Mouse (Mus musculus): ENCODE data around the gene Clstn1.

The Clstn1 gene

DNA sequence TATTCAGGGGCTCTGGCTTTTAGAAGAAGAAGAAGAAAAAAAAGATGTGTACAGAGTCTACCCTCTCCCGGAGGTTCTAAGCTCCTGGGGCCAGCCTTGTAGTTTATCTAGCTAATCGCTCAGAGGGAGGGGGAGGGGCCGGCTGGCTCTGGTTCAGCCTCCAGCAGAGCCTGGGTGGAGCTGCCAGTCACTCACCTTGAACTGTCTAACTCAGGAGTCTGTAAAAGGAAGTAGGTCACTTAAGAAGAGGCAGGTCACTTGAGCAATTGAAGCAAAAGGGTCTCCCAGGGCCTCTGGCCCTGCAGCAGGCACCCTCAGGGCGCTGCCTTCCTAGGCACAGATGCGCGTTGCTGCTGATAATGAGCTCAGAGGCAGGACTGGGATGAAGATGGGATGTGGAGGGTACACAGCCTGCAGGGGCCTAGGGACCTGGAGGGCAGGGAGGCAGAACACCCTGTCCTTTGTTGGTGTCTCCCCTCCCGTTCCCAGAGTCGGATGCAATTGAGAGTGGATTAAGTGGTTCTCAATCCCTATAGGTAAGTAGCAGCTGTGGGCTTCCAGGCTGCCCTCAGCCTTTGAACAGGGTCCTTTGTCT lies 18.7 kb upstream of the Clstn1 start:
- DNase-seq (ENCODE audit: low read depth, low spot score), result no peak

DNA sequence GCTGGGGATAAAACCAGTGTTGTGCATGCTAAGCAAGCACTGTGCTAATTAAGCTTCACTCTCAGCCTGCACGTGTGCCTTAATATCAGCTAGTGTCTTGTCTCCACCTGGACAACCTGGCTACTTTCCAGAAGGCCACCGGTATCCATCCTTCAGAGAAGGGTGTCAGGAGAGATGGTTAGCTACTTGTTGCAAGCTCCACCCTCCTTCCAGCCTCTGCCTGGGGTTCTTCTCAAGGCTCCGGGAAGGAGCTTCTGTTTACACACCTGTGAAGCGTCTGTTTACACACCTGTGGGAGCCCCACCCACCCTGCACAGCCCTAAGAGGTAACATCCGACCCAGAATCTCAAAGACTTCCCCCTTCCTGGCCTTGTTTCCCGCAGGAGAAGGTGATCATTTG lies 17.6 kb upstream of the Clstn1 start:
- no peak for DNase-seq (ENCODE audit: low read depth, low spot score)

DNA sequence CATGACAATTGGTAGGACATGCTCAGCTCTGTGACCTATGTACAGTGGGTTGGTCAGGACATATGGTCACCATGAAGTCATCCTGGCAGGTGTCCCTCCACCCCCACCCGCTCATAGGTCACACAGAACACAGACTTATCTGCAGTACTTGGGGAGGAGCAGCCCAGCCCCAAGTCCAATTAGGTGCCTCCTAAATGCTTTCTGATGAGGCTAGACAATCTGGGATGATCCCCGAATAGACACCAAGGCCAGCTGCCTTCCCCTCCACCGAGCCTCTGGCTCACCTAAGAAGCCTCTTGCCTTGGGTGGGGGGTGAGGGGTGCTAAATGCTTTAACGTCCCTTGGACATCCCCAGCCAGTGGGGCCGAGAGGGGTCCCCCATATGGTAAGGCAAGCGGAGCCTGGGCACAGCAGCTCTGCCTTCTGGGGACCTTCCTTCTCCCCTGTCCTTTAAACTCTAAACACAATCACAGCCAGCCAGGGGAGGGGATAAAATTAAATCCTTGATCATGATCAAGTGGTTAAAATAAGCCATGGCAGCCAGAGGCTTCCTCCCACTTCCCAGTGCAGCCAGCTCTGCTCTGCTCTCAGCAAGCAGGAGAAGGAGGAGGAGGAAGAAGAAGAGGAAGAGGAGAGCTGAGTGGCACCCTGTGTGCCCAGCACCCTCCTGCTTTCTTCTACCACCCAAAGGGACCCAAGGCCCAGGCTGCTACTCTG lies 16.3 kb upstream of the Clstn1 start:
- no peak for DNase-seq (ENCODE audit: low read depth, low spot score)

DNA sequence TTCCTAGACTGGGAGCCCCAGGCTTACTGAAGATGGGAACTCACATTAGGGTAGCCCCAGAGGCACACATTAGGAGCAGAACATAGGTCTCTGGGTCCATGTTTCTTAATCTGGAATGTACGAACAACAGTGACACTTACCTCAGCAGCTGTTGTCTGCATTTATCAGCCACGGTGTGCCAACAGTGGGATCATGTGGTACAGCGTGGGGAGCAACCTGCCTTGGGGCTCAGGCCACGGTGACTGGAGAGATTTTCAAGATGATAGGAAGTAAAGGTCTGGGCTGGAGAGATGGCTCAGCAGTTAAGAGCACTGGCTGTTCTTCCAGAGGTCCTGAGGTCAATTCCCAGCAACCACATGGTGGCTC lies 15.8 kb upstream of the Clstn1 start:
- no peak for DNase-seq (ENCODE audit: low read depth, low spot score)

DNA sequence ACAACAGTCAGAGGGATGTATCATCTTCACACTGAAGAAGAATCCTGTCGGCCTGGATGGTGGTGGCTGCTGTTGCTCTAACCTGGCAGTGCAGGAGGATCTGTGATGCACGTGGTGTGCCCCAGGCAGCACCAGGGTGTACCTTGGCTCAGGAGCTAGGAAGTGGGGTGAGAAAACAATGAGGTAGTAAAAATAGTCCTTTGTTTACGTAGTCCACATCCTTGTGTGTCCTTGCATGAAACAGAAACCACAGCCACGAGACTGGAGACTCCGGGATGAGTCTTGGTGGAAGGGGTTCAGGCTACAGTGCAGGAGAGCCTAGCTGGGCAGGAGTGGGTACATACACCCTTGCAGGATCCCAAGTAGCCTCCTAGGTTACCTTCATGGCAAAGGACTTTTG lies 15.1 kb upstream of the Clstn1 start:
- no peak for DNase-seq (ENCODE audit: low read depth, low spot score)

DNA sequence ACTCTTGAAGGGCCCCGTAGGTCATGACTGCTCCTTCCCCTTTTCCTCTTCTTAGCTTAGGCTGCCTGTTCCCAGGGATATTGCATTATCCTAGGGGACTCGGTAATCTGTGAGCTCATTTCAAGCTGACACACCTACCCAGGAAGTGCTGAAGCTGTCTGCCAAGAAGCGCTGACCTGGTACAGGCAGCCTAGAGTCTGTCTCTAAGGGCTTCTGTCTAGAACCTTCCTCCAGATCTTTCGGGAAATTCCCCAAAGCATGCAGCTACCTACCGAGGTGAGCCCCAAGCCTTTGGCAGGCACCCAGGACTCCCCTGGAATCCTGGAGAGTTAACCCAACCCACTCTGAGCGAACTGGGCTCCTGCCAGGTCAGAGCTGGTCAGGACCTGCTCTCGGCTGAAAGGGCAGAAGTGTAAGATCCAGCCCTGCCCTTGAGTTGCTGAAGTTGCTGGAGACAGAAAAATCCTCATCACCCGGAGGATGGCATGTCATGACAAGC lies 14.6 kb upstream of the Clstn1 start:
- DNase-seq (ENCODE audit: low read depth, low spot score), result no peak

DNA sequence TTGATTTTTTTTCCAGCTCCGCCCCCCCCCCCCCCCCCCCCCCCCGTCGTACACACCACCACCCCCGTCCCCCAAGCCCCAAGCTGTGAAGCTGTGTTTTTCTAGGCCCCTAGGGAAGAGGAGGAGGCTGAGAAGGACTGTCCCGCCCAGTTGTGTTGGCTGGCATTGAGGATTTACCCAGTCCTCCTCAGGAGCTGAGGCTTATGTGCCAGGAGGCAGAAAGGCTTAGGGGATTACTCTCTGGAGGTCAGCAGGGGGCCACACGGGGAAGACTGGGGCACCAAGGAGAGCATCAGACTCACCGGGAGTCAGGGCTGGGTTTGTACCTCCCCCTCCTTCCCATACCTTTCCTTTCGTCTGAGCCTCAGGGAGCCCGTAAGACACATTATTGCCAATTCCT lies 13.8 kb upstream of the Clstn1 start:
- no peak for DNase-seq (ENCODE audit: low read depth, low spot score)

DNA sequence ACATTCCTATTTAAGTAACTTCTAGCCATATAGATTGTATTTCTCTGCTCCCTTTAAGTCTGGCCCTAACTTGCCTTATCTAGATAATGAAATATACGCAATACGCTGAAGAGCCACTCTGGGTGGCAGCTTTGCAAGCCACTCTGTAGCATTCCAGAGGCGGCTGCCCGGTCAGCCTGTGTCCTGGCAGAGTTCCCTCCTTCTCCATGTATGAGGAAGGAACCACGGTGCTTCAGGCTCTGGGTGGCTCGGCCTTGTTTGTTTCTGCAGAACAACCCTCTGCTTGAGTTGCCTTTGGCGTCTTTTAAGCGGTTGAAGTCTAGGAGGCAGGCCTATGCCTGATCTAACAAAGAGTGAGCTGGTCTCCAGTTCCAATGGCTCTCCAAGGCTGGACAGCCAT lies 13.4 kb upstream of the Clstn1 start:
- no peak for DNase-seq (ENCODE audit: low read depth, low spot score)

DNA sequence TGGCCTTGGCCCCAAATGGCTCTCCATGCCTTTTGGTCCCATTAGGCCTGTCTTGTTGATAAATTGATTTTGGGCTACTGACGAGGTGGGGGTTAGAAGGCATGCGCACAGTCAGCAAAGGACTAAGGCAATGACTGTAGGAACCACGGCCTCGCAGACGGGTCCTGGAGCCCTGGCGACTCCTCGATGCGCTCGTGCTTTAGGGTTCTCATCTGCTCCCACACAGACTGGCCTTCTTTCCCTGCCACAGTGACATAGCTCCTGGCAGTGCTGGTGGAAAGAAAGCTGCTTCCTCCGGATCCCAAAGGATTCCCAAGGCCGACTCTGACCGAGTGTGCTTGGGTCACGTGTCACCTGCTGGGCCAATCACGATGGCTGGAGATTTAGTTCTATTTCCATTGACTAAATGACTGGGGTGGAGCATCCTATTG lies 11.9 kb upstream of the Clstn1 start:
- no peak for DNase-seq (ENCODE audit: low read depth, low spot score)

DNA sequence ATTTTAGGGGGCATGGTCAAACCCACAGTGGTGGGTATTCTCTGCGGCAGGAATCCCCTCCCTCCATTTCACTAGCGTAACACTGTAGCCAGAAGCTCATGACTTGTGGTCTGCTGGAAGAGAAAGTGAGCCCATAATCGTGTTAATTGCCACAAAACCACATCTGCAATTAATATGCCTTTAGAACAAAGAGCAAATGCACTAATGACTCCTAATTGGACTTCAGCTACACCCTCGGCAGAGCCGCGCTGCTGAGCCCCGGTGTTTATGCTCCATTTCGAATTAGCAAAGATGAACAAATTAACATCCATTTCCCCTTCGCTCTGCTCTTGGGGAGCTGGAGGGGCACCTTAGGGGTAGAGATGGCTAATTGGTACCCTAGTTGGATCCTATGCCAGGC lies 10.2 kb upstream of the Clstn1 start:
- no peak for DNase-seq (ENCODE audit: low read depth, low spot score)

DNA sequence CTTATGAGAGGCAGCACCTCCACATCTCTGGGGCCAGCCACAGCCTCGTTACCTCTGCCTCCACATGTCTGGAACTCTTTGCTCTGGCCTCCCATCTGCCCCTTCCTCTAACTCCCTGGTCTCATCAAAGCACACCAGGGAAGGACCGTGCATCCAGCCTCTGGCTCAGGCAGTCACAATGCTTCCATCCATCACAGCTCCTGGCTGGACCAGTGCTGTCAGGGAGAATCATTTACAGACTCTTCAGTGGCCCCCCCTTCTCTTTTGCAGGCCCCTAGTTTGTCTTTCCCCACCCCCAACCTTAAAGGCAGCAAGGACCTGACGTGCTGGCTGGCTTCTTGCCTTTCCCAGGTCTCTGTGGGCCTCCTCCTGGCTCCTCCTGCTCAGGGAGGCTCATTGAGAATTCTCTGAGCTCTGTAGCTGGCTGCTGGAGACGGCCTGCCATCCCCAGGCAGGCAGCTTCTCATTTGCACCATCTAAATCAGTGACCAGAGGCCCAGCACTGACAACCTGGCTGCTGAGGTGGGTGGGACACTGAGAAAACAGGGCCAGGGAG lies 9.2 kb upstream of the Clstn1 start:
- no peak for DNase-seq (ENCODE audit: low read depth, low spot score)

DNA sequence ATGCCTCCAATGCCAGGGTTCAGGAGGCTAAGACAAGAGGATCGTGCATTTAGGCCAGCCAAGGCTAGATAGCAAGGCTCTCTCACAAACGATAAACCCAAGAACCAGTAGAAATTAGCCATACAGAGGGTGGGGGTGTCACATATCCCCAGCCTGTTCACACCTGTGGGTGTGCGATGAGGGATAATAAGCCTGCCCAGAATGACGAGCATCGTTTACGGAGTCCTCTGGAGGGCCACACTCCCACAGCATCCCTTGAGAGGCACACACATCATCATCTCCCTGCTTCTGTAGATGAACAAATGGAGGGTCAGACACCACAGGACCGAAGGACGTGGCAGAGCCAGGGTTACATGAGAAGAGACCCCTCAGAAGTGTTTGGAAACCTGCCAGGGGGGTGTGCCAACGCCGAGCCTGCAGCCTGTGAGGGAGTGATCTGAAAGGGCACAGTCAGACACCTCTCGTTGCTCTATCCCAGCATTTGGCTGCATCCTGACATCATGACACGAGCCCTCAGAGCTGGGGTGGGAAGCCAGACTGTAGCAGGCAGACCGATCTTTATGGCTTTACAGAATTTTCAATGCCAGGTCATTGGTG lies 8.1 kb upstream of the Clstn1 start:
- no peak for DNase-seq (ENCODE audit: low read depth, low spot score)

DNA sequence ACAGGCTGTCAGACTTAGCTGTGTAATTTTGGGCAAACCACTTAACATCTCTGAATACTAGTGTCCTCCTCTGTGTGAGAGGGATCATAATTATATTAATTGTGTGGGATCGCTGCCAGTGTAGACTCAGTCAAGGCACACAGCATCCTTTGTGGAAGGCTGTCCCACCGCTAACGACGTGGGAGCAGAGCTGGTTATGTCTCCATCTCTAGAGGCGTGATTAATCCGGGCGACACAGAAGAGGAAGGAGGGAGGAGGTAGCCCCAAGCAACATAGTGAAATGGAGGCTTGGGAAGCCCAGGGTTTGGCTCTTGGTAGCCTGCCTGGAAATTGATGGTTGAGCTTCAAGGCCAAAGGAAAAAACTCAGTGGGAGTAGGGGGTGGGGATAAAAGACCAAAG lies 7.4 kb upstream of the Clstn1 start:
- DNase-seq (ENCODE audit: low read depth, low spot score), result no peak

DNA sequence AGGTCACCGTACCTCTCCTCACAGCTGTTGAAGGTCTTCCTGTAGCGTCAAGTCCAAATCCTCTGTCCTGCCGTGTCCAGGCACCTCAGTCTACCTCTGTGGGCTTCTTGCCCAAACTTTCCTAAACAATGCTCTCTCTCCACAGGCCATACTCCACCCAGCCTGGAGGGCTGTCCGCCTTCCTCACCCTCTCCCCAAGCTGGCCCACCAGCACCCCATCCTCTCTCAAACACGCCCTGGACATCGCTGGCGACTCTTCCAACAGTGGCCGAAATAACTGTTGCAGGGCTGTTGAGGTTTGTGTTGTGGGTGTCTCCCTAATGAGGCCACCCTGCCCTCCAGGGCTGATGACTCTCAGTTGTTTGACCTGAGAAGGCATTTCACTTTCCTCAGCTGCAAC lies 1.0 kb upstream of the Clstn1 start:
- DNase-seq (ENCODE audit: low read depth, low spot score), result no peak

DNA sequence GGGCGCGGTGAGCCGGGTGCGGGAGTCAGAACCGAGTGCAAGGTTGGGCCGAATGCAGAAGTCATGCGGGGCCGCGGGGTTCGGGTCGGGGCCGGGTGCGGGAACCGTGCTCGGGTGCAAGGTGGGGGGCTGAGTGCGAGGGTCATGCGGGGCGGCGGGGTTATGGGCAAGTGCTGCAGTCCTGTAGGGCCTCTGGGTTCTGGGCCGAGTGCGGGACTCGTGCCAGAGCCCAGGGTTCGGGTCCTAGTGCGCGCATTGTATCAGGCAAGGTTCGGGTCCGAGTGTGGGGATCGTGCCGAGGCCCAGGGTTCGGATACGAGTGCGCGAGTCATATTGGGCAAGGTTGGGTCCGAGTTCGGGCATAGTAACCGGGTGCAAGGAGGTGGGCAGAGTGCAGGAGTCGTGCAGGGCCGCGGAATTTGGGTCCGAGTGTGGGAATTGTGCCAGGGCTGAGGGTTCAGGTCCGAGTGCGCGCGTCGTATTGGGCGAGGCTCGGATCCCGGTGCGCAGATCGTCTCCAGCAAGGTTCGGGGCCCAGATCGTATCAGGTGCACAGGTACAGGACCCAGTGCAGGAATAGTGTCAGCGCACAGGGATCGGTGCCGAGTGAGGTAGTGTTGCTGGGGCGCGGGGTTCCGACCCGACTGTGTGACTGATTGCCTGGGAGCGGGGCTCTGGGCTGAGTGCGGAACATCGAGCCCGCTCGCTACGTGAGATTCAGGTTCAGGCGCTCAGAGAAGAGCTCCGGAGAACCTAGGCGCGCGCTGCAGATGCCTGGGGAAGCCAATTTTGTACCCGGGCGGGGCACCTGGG lies 721 bp downstream of the Clstn1 start:
- no peak for DNase-seq (ENCODE audit: low read depth, low spot score)

DNA sequence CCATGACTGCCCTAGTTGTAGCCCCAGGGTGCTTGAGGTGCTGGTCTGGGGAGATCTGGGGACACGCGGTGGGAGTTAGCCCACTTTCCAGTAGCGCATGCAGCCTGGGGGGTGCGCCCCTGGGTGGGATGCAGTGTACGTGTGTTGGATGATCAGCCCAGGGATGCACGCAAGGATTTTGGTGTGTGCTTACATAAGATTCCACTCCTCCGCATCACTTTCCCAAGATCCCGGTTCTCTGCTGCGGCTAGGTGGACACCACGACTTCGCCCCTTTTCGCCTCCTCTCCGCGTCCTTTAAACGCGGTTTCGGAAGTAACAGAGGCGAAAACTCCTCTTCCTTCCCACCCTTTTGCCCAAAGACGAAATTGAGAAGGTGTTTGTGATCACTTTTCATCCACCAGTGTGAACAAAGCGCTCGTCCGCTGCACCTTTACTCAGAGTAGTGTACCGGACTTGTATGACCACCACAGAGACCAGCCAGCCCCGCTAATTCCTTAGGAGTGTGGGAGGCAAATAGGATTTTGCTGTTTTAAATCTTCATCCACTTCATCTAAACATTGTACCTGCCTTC lies 1.4 kb downstream of the Clstn1 start:
- DNase-seq (ENCODE audit: low read depth, low spot score), result no peak

DNA sequence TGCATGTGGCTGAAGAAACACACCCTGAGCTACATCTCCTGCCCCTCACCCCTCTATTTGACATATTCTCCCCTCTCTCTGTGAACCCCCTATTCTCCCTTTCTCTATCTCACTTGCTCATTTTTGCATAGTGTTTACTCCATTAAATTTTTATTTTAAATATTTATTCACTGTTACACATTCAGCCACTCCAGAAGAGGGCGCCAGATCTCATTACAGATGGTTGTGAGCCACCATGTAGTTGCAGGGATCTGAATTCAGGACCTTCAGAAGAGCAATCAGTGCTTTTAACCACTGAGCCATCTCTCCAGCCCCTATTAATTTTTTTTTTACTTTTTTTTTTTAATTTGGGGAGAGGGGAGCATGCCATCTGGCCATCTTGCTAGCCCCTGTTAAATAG lies 3.9 kb downstream of the Clstn1 start:
- no peak for DNase-seq (ENCODE audit: low read depth, low spot score)

DNA sequence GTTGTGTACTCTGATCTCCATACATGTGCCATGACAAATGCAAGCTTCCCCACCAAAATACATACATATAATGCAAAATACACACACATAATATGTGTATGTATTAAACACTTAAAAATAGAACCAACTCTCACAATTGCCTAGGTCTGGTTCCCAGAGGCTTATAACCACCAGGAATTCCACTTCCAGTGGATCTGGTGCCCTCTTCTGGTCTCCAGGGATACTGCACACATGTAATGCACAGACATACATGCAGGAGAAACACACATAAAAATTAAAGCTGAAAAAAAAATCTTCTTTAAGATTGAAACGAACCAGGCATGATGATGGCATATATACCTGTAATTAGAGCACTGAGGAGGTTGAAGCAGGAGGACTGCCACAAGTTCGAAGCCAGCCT lies 5.2 kb downstream of the Clstn1 start:
- DNase-seq (ENCODE audit: low read depth, low spot score), result no peak

DNA sequence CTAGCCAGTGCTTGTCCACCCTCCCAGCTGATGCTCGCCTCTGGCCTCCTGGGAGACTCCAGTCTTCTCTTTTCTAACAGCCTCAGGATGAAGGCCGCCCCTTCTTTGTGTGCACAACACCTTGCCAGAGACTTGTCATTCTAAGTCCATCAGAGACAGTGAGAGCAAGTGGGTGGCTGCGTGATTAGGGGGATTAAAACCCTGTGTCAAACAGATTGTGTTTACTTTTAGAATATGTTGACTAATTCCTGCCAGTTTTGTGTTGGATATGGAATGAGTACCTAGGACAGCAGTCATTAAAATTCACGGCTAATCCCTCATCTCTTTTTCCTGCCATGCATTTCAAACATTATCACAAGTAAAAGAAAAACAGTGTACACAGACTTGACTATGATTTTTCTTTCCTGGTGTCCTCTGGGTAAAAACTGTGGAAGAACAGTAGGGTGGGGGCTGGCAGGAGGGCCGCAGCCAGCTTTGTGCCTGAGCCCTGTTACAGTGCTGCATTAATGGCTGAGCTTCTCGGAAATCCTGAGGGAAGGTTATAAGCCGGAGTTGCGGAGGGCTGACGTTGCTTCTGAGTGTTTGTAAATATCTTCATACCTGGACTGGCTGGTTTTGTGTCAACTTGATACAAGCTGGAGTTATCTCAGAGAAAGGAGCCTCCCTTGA lies 8.8 kb downstream of the Clstn1 start:
- no peak for DNase-seq (ENCODE audit: low read depth, low spot score)

DNA sequence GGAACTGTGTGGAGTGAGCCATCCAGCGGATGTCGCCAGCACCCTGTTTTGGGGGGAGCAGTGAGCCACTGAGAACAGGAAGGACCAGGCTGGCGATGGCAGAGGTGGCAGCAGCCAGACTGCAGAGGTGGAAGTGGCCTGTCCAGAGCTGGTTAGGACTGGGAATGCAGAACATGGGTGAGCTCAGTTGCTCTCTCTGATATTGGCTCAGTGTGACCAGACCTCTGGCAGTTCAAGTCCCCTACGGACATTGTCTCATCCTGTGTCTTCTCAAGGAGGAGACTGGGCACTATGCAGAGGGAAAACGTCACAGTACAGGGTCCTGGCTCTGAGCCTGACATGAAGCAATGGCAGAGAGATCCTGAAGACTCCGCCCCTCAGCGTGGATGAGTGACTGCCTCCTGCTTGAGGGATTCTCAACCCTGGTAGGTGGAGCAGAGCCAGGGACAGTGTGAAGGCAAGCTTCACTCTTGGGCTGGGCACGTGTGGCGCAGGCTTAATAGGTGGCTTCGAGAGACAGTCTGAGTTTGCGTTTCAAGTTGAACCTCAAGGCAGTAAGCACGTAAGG lies 11.5 kb downstream of the Clstn1 start:
- no peak for DNase-seq (ENCODE audit: low read depth, low spot score)

DNA sequence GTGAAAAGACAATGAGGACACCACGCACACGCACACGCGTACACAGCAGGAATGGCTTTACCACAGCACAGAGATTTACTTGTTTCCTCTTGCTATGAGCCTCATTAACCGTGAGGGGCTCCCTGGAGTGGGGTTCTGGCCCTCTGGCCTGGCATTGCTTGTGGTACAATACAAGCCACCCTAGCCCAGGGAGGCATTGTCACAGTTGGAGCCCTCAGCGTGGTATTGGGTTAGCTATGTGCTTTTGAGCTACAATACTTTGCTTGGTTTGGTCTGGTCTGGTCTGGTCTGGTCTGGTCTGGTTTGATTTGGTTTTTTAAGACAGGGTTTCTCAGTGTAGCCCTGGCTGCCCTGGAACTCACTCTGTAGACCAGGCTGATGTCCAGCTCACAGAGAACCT lies 13.3 kb downstream of the Clstn1 start:
- DNase-seq (ENCODE audit: low read depth, low spot score), result no peak
